Mouse (Mus musculus): ENCODE data around the gene Pdzd2. TPM values are rescaled to one million over a fixed set of nuclear protein-coding genes. Genes with fewer than 3 reads are reported as not detected.

Pdzd2 gene
- polyA plus RNA-seq, 1 experiment from 2014 or later, result 18.7 TPM

DNA sequence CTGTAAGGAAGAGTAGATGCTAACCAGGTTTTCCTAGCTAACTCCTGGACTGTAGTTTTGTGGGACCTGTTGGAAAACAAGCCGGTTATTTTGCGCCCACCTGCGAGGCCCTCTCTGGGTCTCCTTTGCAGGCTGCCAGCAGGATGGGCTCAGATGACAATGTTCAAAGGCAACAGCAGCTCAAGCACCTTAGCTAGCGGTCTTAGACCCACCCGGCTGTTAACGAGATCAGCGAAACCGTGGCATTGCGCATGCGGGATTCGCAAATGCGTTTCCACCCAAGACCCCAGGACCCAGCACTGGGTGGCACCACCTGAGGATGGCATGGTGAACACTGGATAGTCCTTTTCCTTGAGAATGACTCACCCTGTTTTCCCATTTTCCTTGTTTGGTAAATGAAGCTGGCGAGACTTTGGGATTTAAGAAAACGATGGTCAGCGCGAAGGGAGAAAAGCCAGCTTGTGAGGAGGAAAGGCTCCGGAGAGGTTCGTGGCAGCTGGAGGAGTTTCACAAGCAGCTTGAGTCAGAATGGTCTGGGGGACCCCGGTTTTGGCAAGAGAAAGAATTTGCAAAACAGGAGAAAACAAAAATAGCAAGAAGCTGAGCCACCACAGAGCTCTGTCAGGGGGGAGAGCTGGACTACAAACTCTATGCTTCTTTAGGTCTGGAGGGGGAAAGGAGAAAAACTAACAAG, 379.1 kb downstream of the Pdzd2 start:
- WGBS, result 75% methylated on average over 19 of the region's 19 CpGs

GRCm38 (mm10) chr15:12358384-12358783, 381.3 kb downstream of the Pdzd2 start:
- Histone ChIP-seq H3K36me3 (peaks cover 18% of the 10 kb centered on the region), H3K27me3 (no peaks in the 10 kb centered on the region), H3K9me3 (replicated peaks) (no peaks in the 10 kb centered on the region), H3K4me2 (no peak overlapping the region), H3K4me3 (no peak overlapping the region), H3K4me1 (replicated peaks) (no peaks in the 10 kb centered on the region), H3K27ac (no peak overlapping the region), H3K9ac (no peak overlapping the region)
- no peak for ATAC-seq (replicated peaks; ENCODE audit: insufficient number of reproducible peaks, insufficient read depth, low FRiP score, low read depth)
- 90% methylated on average over 5 of the region's 5 CpGs for WGBS

More for the DNA sequence above, 379.1 kb downstream of the Pdzd2 start:
- Histone ChIP-seq H3K4me3 (no peak overlapping the region), H3K4me2 (no peak overlapping the region), H3K4me1 (replicated peaks) (no peaks in the 10 kb centered on the region), H3K36me3 (peaks cover 12% of the 10 kb centered on the region; the same call in 1 of the 2 replicates), H3K9me3 (replicated peaks) (no peaks in the 10 kb centered on the region), H3K9ac (no peak overlapping the region), H3K27me3 (no peaks in the 10 kb centered on the region), H3K27ac (no peak overlapping the region)
- ATAC-seq (replicated peaks; ENCODE audit: insufficient number of reproducible peaks, insufficient read depth, low FRiP score, low read depth), result no peak

DNA sequence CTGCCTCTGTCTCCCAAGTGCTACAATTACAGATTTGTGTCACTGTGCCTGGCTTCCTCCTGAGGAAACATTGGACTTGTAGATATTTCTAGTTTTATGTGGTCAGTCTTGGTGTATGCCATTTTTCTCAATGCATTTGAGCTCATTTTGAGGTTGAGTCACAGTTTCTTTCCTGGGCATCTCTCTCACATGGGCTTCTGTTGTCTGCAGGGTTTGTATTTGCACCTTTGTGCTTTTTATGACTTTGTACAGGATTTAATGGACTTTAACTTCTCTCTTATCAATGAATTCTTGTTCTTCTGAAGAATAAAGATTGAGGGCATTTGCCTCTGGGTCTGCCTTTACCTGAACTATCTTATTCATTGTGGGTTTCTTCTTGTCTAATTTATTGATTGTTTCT, 382.3 kb downstream of the Pdzd2 start:
- no peaks in the 10 kb centered on the region for H3K9me3 ChIP-seq (replicated peaks)
- H3K27ac ChIP-seq, result no peak overlapping the region
- H3K9ac ChIP-seq, result no peak overlapping the region
- no peak overlapping the region for H3K4me3 ChIP-seq
- no peak for ATAC-seq (replicated peaks; ENCODE audit: insufficient number of reproducible peaks, insufficient read depth, low FRiP score, low read depth)
- H3K36me3 ChIP-seq, result peaks cover 25% of the 10 kb centered on the region
- H3K27me3 ChIP-seq, result no peaks in the 10 kb centered on the region
- H3K4me2 ChIP-seq, result no peak overlapping the region
- no peaks in the 10 kb centered on the region for H3K4me1 ChIP-seq (replicated peaks)

DNA sequence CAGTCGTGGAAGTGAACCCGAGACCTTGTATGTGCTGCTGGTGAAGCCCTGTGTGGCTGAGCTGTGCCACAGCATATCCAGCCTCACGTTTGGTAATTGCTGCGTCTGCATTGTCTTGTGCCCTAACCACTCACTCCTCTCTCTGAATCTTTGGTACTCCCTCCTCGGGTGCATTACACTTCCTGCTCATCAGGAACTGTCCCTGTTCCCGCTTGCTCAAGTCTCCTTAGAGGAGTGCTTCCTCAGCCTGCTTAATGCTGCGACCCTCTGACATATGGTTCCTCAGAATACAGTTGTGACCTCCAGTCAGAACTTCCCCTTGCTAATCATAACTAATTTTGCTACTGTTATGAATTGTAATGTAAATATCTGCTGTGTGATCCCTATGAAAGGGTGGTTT, 383.8 kb downstream of the Pdzd2 start:
- 78% methylated on average over 7 of the region's 7 CpGs for WGBS
- Histone ChIP-seq H3K36me3 (peaks cover 31% of the 10 kb centered on the region), H3K4me1 (replicated peaks) (no peaks in the 10 kb centered on the region), H3K27me3 (no peaks in the 10 kb centered on the region), H3K4me3 (no peak overlapping the region), H3K4me2 (no peak overlapping the region), H3K27ac (no peak overlapping the region), H3K9ac (no peak overlapping the region), H3K9me3 (replicated peaks) (no peaks in the 10 kb centered on the region)
- ATAC-seq (replicated peaks; ENCODE audit: insufficient number of reproducible peaks, insufficient read depth, low FRiP score, low read depth), result no peak

- 85% methylated on average over 6 of the region's 6 CpGs for WGBS
- no peak overlapping the region for H3K27ac ChIP-seq
- no peaks in the 10 kb centered on the region for H3K27me3 ChIP-seq
- no peaks in the 10 kb centered on the region for H3K4me1 ChIP-seq (replicated peaks)
- ATAC-seq (replicated peaks; ENCODE audit: insufficient number of reproducible peaks, insufficient read depth, low FRiP score, low read depth), result no peak
- H3K4me3 ChIP-seq, result no peak overlapping the region
- no peaks in the 10 kb centered on the region for H3K9me3 ChIP-seq (replicated peaks)
- peaks cover 32% of the 10 kb centered on the region for H3K36me3 ChIP-seq
- no peak overlapping the region for H3K9ac ChIP-seq
- no peak overlapping the region for H3K4me2 ChIP-seq
These were observed 384.5 kb downstream of the Pdzd2 start for GRCm38 (mm10) chr15:12355261-12355660.

DNA sequence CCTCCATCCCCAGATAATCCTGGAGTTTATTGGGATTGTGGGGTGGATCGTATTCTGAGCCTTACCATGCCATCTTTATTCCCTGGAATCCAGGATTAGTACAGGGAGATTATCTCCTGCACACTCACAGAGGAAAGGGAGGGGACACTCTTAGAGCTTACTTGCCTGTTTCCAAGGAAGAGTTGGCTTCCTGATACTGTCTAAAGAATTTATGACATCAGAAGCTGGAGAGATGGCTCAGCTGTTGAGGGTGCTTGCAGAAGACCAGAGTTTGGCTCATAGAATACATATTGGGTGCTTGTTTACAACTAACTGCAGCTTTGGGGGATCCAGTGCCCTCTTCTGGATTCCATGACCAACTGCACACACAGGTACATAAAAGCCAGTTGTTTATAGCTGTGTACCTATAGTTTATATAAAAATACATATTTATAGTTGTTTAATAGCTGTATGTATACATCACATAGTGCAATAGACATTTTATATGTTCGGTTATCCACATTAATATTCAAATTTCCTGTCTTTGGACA, 385.4 kb downstream of the Pdzd2 start:
- no peak for ATAC-seq (replicated peaks; ENCODE audit: insufficient number of reproducible peaks, insufficient read depth, low FRiP score, low read depth)
- Histone ChIP-seq H3K4me3 (no peak overlapping the region), H3K4me2 (no peak overlapping the region), H3K4me1 (replicated peaks) (0 out of 2 replicates have a peak, but pooled peaks cover 2% of the 10 kb centered on the region), H3K36me3 (peaks cover 41% of the 10 kb centered on the region), H3K27ac (no peak overlapping the region), H3K9me3 (replicated peaks) (no peaks in the 10 kb centered on the region), H3K9ac (no peak overlapping the region), H3K27me3 (no peaks in the 10 kb centered on the region)
- WGBS, result 95% methylated on average over 2 of the region's 2 CpGs

- no peak overlapping the region for H3K4me3 ChIP-seq
- H3K9me3 ChIP-seq (replicated peaks), result no peaks in the 10 kb centered on the region
- no peak overlapping the region for H3K9ac ChIP-seq
- H3K36me3 ChIP-seq, result peaks cover 39% of the 10 kb centered on the region
- H3K4me1 ChIP-seq (replicated peaks), result 0 out of 2 replicates have a peak, but pooled peaks cover 2% of the 10 kb centered on the region
- H3K4me2 ChIP-seq, result no peak overlapping the region
- WGBS, result 95% methylated on average over 7 of the region's 7 CpGs
- ATAC-seq (replicated peaks; ENCODE audit: insufficient number of reproducible peaks, insufficient read depth, low FRiP score, low read depth), result no peak
- no peaks in the 10 kb centered on the region for H3K27me3 ChIP-seq
- H3K27ac ChIP-seq, result no peak overlapping the region
These were observed 388.3 kb downstream of the Pdzd2 start for GRCm38 (mm10) chr15:12351470-12351869.

DNA sequence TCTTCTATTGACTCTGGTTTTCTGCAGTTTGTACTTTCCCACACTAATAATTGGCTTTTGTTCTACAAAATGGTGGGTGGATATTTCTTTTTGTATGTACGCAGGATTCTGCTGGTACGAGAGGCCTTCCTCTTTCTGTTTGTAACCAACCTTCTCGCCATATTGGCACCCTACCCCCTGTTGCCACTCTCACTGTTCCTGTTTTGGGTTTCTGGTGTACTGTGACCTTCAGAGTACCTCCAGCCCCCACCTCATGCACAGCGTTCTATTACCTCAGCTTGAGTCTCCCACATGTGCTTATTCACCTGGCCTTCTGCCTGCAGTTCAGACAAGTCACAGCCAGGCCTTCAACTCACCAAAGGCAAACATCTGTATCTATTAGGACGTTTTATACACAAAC, 389.9 kb downstream of the Pdzd2 start:
- H3K4me2 ChIP-seq, result no peak overlapping the region
- 82% methylated on average over 5 of the region's 5 CpGs for WGBS
- H3K4me1 ChIP-seq (replicated peaks), result 0 out of 2 replicates have a peak, but pooled peaks cover 2% of the 10 kb centered on the region
- H3K27ac ChIP-seq, result no peak overlapping the region
- H3K4me3 ChIP-seq, result no peak overlapping the region
- no peaks in the 10 kb centered on the region for H3K9me3 ChIP-seq (replicated peaks)
- ATAC-seq (replicated peaks; ENCODE audit: insufficient number of reproducible peaks, insufficient read depth, low FRiP score, low read depth), result no peak
- no peak overlapping the region for H3K9ac ChIP-seq
- no peaks in the 10 kb centered on the region for H3K27me3 ChIP-seq
- peaks cover 39% of the 10 kb centered on the region for H3K36me3 ChIP-seq

GRCm38 (mm10) chr15:12348950-12349349, 390.8 kb downstream of the Pdzd2 start:
- no peak overlapping the region for H3K4me3 ChIP-seq
- 0 out of 2 replicates have a peak, but pooled peaks cover 2% of the 10 kb centered on the region for H3K4me1 ChIP-seq (replicated peaks)
- no peaks in the 10 kb centered on the region for H3K27me3 ChIP-seq
- no peaks in the 10 kb centered on the region for H3K9me3 ChIP-seq (replicated peaks)
- 53% methylated on average over 3 of the region's 3 CpGs for WGBS
- H3K4me2 ChIP-seq, result no peak overlapping the region
- peaks cover 40% of the 10 kb centered on the region for H3K36me3 ChIP-seq
- H3K9ac ChIP-seq, result no peak overlapping the region
- no peak for ATAC-seq (replicated peaks; ENCODE audit: insufficient number of reproducible peaks, insufficient read depth, low FRiP score, low read depth)
- H3K27ac ChIP-seq, result no peak overlapping the region

GRCm38 (mm10) chr15:12346916-12347315, 392.8 kb downstream of the Pdzd2 start:
- Histone ChIP-seq H3K4me1 (replicated peaks) (0 out of 2 replicates have a peak, but pooled peaks cover 2% of the 10 kb centered on the region), H3K4me2 (no peak overlapping the region), H3K27me3 (no peaks in the 10 kb centered on the region), H3K36me3 (peaks cover 37% of the 10 kb centered on the region), H3K4me3 (no peak overlapping the region), H3K9me3 (replicated peaks) (no peaks in the 10 kb centered on the region), H3K9ac (no peak overlapping the region), H3K27ac (no peak overlapping the region)
- ATAC-seq (replicated peaks; ENCODE audit: insufficient number of reproducible peaks, insufficient read depth, low FRiP score, low read depth), result no peak
- WGBS, result 95% methylated on average over 3 of the region's 3 CpGs

DNA sequence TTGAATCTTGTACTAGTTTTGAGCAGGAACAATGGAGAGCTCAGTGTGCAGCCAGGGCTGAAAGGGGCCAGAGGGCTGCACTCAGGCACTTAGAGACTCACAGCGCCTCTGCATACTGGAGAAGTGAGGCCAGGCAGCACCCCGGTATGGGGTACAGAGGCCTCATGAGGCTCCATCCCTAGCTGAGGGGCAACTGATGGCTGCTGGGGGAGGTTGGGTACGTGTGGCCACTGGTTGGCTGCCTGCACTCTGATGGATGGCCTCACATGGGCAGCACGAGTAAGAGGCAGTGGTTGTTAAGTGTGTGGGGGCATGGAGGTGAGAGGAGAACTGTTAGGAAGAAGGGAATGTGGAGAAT, 398.3 kb downstream of the Pdzd2 start:
- Histone ChIP-seq H3K9me3 (replicated peaks) (no peaks in the 10 kb centered on the region), H3K36me3 (peaks cover 22% of the 10 kb centered on the region; the same call in 1 of the 2 replicates), H3K27me3 (no peaks in the 10 kb centered on the region), H3K4me3 (no peak overlapping the region), H3K9ac (no peak overlapping the region), H3K4me1 (replicated peaks) (peaks cover 10% of the 10 kb centered on the region), H3K4me2 (no peak overlapping the region), H3K27ac (no peak overlapping the region)
- 33% methylated on average over 4 of the region's 4 CpGs for WGBS
- no peak for ATAC-seq (replicated peaks; ENCODE audit: insufficient number of reproducible peaks, insufficient read depth, low FRiP score, low read depth)

All from heart, embryonic 15.5 days (tissue).